In the genomic region with DNA sequence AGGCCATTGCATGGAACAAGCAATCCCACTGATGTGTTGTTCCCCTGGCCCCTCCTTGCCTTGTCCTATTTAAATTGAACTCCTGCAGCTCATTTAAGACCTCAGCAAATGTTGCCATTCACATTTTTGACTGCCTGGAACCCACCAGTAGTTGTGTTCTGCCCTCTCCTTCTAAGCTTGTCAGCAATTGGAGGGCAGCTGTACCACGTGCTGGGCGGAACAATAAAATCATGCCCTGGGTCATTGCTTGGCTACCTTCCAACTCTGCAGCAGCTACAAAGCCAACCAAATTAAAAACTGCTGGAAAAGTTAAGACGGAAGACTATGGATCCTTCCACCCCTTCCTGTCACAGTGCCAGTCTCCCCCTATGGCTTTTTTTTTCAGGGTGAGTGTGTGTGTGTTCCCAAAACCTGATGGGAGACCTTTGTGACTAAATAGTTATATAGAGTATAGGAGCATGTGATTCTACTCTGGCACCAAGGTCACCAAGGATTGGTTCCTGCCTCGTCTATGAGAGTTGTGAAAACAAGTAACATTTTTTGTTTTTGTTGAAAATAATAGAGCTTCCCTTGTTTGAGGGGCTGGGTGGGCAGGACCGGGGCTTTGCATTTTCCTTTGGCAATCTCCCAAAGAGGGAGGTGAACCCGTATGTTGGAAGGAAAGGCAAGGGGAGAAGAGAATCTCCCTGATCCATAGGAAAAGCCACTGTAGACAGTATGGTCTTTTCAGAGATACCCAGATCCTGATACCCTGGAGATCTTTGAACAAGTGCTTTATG, we compare ENCODE assay signal across 8 mouse cellular contexts.
A peak's percentile ranks its signal among the peaks of the same experiment; 100 is the strongest.
DNase-seq lines count a peak whose midpoint lies in the region; ATAC-seq lines count a peak whose summit lies in the region.

No protein-coding gene starts in this region.

- no peaks in the 10 kb centered on the region for H3K36me3 ChIP-seq in forebrain, embryonic 14.5 days (ENCODE audit: control insufficient read depth, insufficient read depth, low read length)
- no peaks in the 10 kb centered on the region for H3K36me3 ChIP-seq in forebrain, embryonic 10.5 days (replicated peaks)
- H3K36me3 ChIP-seq in limb, embryonic 13.5 days: no peaks in the 10 kb centered on the region; the same call in 1 of the 2 replicates

- peaks cover 8% of the 10 kb centered on the region; the same call in 1 of the 2 replicates for H3K4me1 ChIP-seq in forebrain, embryonic 14.5 days (ENCODE audit: control insufficient read depth, insufficient read depth, low read length)
- H3K4me1 ChIP-seq in forebrain, embryonic 10.5 days: peaks cover 20% of the 10 kb centered on the region
- peaks cover 30% of the 10 kb centered on the region for H3K4me1 ChIP-seq in limb, embryonic 13.5 days

- H3K27me3 ChIP-seq in forebrain, embryonic 14.5 days (replicated peaks; ENCODE audit: control insufficient read depth, insufficient read depth, low read length): no peaks in the 10 kb centered on the region
- peaks cover 4% of the 10 kb centered on the region; the same call in 1 of the 2 replicates for H3K27me3 ChIP-seq in forebrain, embryonic 10.5 days (ENCODE audit: poor library complexity, severe bottlenecking)
- no peaks in the 10 kb centered on the region for H3K27me3 ChIP-seq in limb, embryonic 13.5 days

- H3K27ac ChIP-seq in forebrain, embryonic 14.5 days (ENCODE audit: low read depth, low read length): no peak overlapping the region
- H3K27ac ChIP-seq in forebrain, embryonic 10.5 days: no peak overlapping the region
- H3K27ac ChIP-seq in limb, embryonic 13.5 days: peak overlapping the region; percentile 72; the same call in 1 of the 2 replicates

- ATAC-seq in forebrain, embryonic 14.5 days: 0 out of 2 replicates have a peak, but pooled peaks have one; percentile 26
- ATAC-seq in limb, embryonic 13.5 days (ENCODE audit: low FRiP score, low read depth): peak; percentile 91
- ATAC-seq in granulocyte monocyte progenitor cell, adult 5-6 weeks (replicated peaks; ENCODE audit: poor library complexity, severe bottlenecking): no peak

- DNase-seq in forebrain, embryonic 14.5 days (ENCODE audit: low spot score): peak; percentile 56
- no peak for DNase-seq in forebrain, embryonic 10.5 days (ENCODE audit: extremely low spot score, low spot score)
- peak; percentile 60 for DNase-seq in NIH3T3 (ENCODE audit: low read depth)
- DNase-seq in heart, postnatal 14 days: peak; percentile 11 to 36
- DNase-seq in spleen, postnatal 10 days (ENCODE audit: low spot score in 2 of 2): no peak
- DNase-seq in thymus, postnatal 36 days: no peak

- H3K4me2 ChIP-seq in forebrain, embryonic 14.5 days (ENCODE audit: low read length): no peak overlapping the region
- H3K4me2 ChIP-seq in limb, embryonic 13.5 days (replicated peaks): peak overlapping the region; percentile 28; the same call in 1 of the 2 replicates

- H3K9ac ChIP-seq in forebrain, embryonic 14.5 days (ENCODE audit: low read length): no peak overlapping the region
- no peak overlapping the region for H3K9ac ChIP-seq in limb, embryonic 13.5 days

- no peaks in the 10 kb centered on the region for H3K9me3 ChIP-seq in forebrain, embryonic 14.5 days (replicated peaks; ENCODE audit: control insufficient read depth, low read length)
- H3K9me3 ChIP-seq in forebrain, embryonic 10.5 days: no peaks in the 10 kb centered on the region
- no peaks in the 10 kb centered on the region for H3K9me3 ChIP-seq in limb, embryonic 13.5 days

- no peak overlapping the region for H3K4me3 ChIP-seq in forebrain, embryonic 14.5 days (ENCODE audit: low read depth, low read length)
- no peak overlapping the region for H3K4me3 ChIP-seq in forebrain, embryonic 10.5 days
- no peak overlapping the region for H3K4me3 ChIP-seq in limb, embryonic 13.5 days

- intact Hi-C loops in heart, postnatal 14 days (cut with DNase I): no loop called here

- WGBS in forebrain, embryonic 14.5 days: 22% methylated on average over 6 of the region's 6 CpGs
- 70% methylated on average over 6 of the region's 6 CpGs for WGBS in forebrain, embryonic 10.5 days
- WGBS in limb, embryonic 13.5 days: 18% methylated on average over 6 of the region's 6 CpGs

Comparison
In these comparisons a context has a peak if more than half of its experiments do, and no peak if none do; other contexts are left out.
1. DNase-seq: peak in forebrain, embryonic 14.5 days (single experiment), NIH3T3 (single experiment) and heart, postnatal 14 days (2 of 2); none in forebrain, embryonic 10.5 days (single experiment), spleen, postnatal 10 days (0 of 2) and thymus, postnatal 36 days (0 of 2).